Mouse (Mus musculus) bone marrow macrophage, adult 2 months (primary cell): ENCODE measurements around the gene Defb21.

Source experiments
- CTCF ChIP-seq: IDR thresholded peaks from 2 replicates; pipeline ENCODE4 v1.5.1; 2012; ENCODE audit warnings: low read depth, mild to moderate bottlenecking, low read length, moderate library complexity
- POLR2A ChIP-seq: IDR thresholded peaks from 2 replicates; pipeline ENCODE4 v1.6.1; 2012; ENCODE audit warnings: mild to moderate bottlenecking, low read depth, low read length, borderline replicate concordance

DNA sequence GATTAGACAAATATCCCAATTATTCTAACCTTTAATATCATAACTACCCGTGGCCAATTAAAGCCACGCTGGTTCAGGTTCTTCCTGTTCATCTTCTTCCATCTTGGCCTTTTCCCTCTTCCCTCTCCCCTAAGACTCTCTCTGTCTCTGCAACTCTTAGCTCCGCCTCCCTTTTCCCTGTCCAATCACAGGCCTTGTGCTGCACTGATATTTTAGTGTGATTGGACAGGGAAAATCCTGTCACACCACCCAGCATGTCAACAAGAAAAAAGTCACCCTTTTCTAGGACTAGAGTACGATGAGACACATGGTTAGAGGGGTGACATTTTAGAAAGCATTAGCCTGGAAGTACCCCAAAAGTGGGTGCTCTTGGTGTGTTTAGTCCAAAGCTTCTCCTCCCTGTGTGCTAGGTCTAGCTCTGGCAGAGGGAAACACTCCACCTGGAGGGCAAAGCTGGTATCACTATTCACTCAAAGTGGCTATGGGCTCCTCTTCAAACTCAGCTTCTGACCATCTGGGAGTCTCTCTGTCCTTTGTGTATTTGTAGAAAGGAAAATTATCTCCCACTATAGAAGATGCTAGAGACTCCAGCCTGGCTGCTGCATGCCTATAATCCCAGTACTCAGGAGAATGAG is 14.5 kb downstream of the Defb21 start:
- TF ChIP-seq CTCF: no peak
- TF ChIP-seq POLR2A: no peak
